Mouse (Mus musculus) spleen, postnatal 36 days (tissue): ENCODE measurements at regions not wholly inside any gene's neighbourhood (a gene's known extent, or its start where the extent isn't known, plus 50 kb on each side); places are given as distances from the start of the nearest gene placed in this dataset.
"Not testable (repeated sequence)": the region's sequence is repeated elsewhere in the genome, so short reads cannot be mapped to it uniquely, and the experiment has no call there.

Experiments
- DNase-seq, 2 experiments: peaks; one replicate each; pipeline ENCODE4 v3.0.0; 2022; ENCODE audit warnings: low spot score in 2 of 2, mixed read lengths in 1 of 2

DNA sequence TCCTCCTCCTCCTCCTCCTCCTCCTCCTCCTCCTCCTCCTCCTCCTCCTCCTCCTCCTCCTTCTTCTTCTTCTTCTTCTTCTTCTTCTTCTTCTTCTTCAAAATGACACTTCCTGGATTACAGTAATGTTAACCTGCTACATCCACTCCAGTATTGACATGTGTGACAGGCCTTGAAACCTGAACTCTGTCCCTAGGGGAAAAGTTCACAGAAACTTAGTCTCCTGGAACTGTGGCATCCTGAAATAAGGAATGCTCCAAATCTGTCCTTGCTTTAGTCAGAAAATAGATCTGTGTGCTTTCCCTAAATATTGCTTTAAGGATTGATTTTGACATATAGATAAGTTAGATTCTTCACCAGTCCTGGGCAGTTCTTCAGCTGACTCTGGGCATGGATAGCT, 464.8 kb downstream of the Adam6a start:
- DNase-seq, result not testable (repeated sequence)

DNA sequence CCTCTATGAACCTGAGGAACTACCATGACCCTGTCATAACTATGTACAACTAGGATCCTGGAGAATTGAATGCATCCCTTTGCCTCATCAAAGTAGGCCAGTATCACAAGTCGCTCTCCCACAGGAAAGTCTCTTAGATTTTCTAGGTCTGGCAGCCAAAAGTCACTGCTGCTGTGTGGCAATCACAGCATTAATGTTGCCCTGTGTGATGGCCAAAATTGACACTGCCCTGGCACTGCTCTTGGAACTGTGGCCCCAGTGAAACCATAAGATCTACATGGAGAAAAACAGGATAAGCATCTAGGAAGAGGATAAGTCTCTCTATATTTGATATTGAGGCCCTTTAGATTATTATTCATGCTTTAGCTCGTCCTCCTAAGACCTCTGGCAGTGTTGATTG, 465.7 kb downstream of the Adam6a start:
- no peak for DNase-seq

DNA sequence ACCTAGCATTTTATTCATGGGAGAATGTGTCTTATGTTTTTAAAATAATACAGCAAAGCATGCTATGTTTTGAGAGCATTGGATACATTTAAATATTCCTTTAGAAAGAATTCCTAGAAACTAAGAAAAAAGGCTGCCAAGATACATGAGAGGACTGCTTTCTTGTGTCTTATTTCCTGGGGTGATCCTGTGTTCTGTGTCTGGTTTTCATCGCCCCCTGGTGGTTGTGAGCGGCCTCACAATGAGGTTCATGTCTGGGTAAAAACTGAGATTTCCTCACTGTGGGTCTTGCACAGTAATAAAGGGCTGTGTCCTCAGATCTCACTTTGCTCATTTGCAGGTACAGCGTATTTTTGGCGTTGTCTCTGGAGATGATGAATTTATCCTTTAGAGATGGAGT, 469.2 kb downstream of the Adam6a start:
- DNase-seq, result peak; percentile 56 to 67

DNA sequence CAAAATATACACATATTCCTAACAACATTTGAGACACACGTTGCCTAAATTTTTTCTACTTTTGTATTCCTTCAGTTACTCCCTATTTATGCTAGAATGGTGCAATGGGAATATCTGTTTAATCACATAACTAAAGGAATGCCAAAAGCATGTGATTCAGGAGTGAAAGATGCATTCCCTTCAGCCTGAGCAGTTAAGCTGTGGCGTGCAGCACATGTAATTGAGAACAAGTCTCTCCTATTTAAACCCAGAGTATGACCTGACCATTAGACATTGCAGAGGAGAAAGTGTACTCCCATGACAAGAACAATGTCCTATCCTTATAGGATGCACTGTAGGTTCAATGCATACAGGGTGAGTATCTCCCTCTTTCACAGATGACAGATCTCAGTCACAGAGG, 493.3 kb downstream of the Adam6a start:
- not testable (repeated sequence) for DNase-seq

DNA sequence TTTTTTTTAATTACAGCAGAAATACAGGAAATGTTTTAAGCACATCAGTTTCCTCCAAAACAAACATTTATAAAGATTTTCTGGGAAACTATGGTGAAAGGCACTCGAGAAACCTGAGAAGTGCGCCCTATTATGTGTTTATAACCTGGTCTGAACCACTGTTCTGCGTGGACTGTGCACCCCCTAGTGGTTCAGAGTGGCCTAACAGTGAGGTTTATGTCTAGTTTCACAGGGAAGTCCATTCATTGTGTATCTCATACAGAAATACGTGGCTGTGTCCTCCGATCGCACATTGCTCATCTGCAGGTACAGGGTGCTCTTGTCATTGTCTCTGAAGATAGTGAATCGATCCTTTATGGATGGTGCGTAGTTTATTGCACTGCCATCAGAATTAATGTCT, 504.3 kb downstream of the Adam6a start:
- peak; percentile 18 to 25 for DNase-seq

DNA sequence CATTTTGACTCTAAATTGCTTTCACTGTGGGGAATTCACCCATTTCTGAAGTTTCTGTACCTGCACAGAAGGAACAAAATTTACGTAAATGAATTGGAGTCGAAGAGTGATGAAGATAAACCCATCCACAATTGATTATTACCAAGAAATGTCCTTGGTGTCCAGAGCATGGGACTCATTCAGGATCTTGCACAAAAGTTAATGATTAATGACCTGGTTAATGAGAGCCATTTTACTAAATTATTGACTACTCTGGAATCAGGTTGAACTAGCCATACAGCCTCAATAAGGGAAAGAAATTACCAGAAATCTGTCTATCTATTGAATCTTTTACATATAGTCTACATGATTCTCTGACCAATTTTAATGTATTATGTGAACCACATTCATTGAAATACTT, 509.6 kb downstream of the Adam6a start:
- no peak for DNase-seq

DNA sequence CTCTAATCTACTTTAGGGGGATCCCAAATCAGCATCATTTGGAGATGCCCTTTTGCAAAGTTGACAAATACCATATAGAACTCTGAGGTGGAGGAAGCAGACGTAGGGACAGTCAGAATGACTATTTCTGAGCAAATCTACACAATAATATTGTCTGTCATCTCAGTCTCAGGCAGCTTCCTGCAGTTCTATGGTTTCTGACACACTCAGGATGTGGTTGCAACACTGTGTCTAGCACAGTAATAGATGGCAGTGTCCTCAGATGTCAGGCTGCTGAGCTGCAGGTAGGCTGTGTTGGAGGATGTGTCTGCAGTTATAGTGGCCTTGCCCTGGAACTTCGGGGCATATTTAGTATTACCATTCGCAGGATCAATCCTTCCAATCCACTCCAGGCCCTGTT, 515.9 kb downstream of the Adam6a start:
- peak; percentile 13 to 38 for DNase-seq

DNA sequence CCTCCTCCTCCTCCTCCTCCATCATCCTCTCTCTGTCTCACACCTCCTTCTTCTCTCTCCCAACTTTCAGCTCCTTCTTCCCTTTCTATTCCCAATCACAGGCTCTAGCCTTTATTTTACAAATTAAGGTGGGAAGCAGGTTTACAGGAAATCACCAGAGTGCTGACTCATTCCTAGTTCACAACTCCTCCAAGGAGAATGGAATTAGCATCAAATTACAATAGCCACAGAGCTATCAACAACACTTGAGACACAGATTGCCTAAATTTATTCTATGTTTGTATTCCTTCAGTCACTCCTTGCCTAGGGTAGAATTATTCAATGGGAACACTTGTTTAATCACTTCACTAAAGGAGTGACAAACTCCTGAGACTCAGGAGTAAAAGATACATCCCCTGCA, 523.5 kb downstream of the Adam6a start:
- DNase-seq, result no peak

DNA sequence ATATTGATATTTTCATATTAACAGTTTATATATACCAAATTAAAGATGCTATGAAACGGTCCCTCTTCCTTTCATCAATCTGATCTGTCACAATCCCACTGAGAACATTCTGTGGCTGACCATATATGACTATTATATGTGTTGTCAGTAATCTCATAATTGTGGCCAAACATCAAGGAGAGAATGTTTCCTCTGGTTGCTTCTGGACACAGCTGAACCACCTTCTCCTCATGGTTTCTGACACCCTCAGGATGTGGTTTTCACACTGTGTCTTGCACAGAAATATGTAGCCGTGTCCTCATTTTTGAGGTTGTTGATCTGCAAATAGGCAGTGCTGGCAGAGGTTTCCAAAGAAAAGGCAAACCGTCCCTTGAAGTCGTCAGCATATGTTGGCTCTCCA, 565.0 kb downstream of the Adam6a start:
- DNase-seq, result peak; percentile 25 to 34

DNA sequence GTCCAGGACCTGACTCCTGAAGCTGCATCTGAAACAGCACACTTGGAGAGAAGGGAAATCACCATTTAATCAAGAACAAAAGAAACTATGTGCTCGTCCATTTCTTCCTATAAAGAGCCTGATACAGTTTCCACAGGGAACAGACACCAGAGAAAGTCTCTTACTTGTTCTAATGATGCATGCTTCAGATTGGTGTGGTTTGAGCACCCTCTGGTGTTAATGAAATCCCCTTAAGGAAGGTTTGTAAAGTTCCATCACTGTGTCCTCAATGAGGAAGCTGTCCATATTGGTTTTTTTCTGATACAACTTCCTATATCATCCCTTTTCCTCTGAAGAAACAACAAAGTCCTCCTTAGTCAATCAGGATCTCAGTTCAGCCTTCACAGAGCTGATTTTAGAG, 591.2 kb downstream of the Adam6a start:
- DNase-seq, result no peak

DNA sequence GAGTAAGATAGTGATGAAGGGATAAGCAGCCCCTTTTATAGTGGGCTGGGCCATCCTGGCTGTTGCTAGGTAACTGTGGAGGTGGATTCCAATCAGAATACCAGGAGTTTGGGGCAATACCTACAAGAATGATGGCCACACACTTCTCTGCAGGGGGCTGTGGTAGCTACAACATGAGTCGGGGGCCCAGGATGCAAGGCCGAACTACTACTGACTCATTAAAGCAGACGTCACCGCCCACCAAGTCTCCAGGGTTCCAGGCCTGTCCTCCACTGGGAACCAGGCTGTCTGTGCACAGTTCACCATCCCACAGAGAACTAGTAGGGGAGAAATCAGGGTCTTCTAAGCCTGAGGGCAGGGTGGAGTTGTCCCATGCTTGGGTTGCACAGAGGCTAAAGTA, 605.1 kb downstream of the Adam6a start:
- no peak for DNase-seq

DNA sequence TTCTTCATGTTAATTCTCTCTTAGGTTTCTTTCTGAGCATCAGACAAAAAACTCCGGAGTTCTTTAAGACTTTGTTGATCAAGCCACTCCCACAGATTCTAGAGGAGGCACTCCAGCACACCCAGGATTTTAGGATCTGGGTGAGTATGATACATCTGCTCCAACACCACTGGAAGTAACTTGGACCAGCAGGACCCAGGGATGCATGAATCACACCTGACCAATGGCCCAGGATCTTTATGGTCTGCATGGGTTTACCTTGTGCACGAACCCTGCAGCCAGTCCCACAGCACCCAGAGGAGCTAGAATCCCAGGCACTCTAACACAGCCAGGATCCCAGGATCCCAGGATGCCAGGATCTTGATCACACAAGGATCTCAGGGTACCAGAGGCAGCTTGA, 628.6 kb downstream of the Adam6a start:
- no peak for DNase-seq

DNA sequence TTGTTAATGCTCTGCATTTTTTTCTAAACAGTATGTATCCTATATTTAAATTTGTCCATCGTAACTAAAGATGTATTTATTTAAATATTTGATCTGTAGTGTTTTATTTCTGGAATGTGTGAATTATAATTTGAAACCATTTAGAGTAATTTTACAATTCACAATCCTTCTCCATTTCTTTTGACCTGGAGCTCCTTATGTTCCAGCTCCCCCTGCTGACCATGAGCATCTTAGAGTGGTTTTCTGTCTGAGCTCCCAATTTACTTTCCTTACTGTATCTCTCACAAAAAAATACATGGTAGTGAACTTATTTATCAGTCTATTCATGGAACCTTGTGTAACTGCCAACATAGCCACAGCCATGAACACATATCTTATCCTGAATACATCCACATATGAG, 655.8 kb downstream of the Adam6a start:
- DNase-seq, result no peak

DNA sequence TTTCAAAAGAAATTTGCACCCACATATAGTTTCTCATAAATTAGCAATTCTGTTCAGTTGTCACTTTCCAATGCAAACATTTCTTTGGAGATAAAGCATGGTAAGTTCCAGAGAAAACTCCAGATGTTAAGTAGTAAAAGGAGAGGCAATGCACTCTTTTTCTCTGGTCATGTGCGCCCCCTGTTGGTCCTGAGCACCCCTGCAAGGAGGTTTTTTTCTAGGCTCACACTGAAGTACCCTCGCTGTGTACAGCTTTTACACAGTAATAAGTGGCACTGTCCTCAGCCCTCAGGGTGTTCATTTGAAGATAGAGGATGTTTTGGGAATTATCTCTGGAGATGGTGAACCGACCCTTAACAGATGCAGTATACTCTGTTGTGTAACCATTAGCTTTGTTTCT, 678.8 kb downstream of the Adam6a start:
- no peak for DNase-seq
